ENCODE assay signal across 20 mouse cellular contexts in the genomic region with DNA sequence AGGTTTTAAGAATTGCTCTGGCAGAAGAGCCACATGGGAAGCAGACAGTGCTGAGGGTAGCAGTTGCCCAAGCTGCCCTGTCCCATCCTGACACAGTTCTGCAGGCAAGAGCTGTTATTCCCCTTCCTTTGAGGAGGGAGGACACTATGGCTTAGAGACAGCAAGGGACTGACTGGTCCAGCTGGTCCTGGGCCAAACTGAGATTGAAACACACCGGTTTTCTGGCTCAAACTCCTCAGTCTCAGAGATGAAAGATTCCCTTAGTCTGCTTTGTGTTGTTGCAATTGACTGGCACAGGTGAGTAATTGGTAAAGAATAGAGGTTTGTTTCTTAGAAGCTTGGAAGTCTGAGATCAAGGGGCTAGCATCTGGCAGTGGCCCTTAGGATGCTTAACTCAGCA. TPM values are rescaled to one million over a fixed set of nuclear protein-coding genes. Genes with fewer than 3 reads are reported as not detected.
DNase-seq lines count a peak whose midpoint lies in the region; ATAC-seq lines count a peak whose summit lies in the region.
"Had no signal": no experiment of that assay in that cellular context is flagged by ENCODE, and none has a peak within 500 bp of the region (broad histone marks: within the 10 kb centered on the region; RNA-seq: fewer than 3 reads in every experiment).

No protein-coding gene starts in this region.

- H3K4me2 ChIP-seq in forebrain, embryonic 14.5 days (ENCODE audit: low read length) = no peak overlapping the region
- H3K4me2 ChIP-seq in forebrain, embryonic 12.5 days = no peak overlapping the region
- H3K4me2 ChIP-seq: hindbrain, embryonic 14.5 days; lung, embryonic 14.5 days; midbrain, embryonic 12.5 days had no signal

- DNase-seq in forebrain, embryonic 14.5 days (ENCODE audit: low spot score) = peak; percentile 30
- DNase-seq in brain, adult 2 months (ENCODE audit: low read depth, low spot score) = peak; percentile 59
- DNase-seq in cerebellum, adult 8-10 months = peak; percentile 23
- DNase-seq in cerebellum, postnatal 36 days = peak; percentile 58 to 62
- DNase-seq in layer of hippocampus, adult 9-11 months = no peak
- DNase-seq in urinary bladder, postnatal 36 days (ENCODE audit: low spot score in 2 of 2) = no peak
- DNase-seq in layer of hippocampus, postnatal 25 days (ENCODE audit: extremely low spot score in 1 of 2, low spot score in 1 of 2) = no peak
- DNase-seq: embryo, embryonic 11 days; gastrocnemius, postnatal 25 days; kidney, adult 2 months; kidney, postnatal 10 days; lung, embryonic 14.5 days; thymus, postnatal 25 days had no signal

- H3K9ac ChIP-seq in forebrain, embryonic 14.5 days (ENCODE audit: low read length) = no peak overlapping the region
- no peak overlapping the region for H3K9ac ChIP-seq in forebrain, embryonic 12.5 days
- H3K9ac ChIP-seq: hindbrain, embryonic 14.5 days; liver, embryonic 14.5 days; lung, embryonic 14.5 days; midbrain, embryonic 12.5 days had no signal

- H3K27ac ChIP-seq in forebrain, embryonic 14.5 days (ENCODE audit: low read depth, low read length) = no peak overlapping the region
- no peak overlapping the region for H3K27ac ChIP-seq in forebrain, embryonic 12.5 days
- H3K27ac ChIP-seq: hindbrain, embryonic 14.5 days; liver, embryonic 14.5 days; midbrain, embryonic 12.5 days had no signal

- no peaks in the 10 kb centered on the region for H3K9me3 ChIP-seq in forebrain, embryonic 14.5 days (replicated peaks; ENCODE audit: control insufficient read depth, low read length)
- H3K9me3 ChIP-seq in forebrain, embryonic 12.5 days = no peaks in the 10 kb centered on the region
- H3K9me3 ChIP-seq: midbrain, embryonic 12.5 days had no signal

- no peak overlapping the region for H3K4me3 ChIP-seq in forebrain, embryonic 14.5 days (ENCODE audit: low read depth, low read length)
- no peak overlapping the region for H3K4me3 ChIP-seq in forebrain, embryonic 12.5 days (replicated peaks)
- H3K4me3 ChIP-seq: midbrain, embryonic 12.5 days had no signal

- no peak for ATAC-seq in forebrain, embryonic 14.5 days
- ATAC-seq in forebrain, embryonic 12.5 days (ENCODE audit: low FRiP score) = no peak
- ATAC-seq: CD4-positive, CD25-positive, alpha-beta regulatory T cell, adult 4 months; forebrain, embryonic 16.5 days; inflammation-experienced regulatory T-cells, adult 6 months had no signal

- H3K4me1 ChIP-seq in forebrain, embryonic 14.5 days (ENCODE audit: control insufficient read depth, insufficient read depth, low read length) = peaks cover 12% of the 10 kb centered on the region
- peaks cover 13% of the 10 kb centered on the region for H3K4me1 ChIP-seq in forebrain, embryonic 12.5 days

- H3K36me3 ChIP-seq in forebrain, embryonic 14.5 days (ENCODE audit: control insufficient read depth, insufficient read depth, low read length) = peaks cover 26% of the 10 kb centered on the region
- H3K36me3 ChIP-seq in forebrain, embryonic 12.5 days (replicated peaks) = peaks cover 43% of the 10 kb centered on the region

- H3K27me3 ChIP-seq in forebrain, embryonic 14.5 days (replicated peaks; ENCODE audit: control insufficient read depth, insufficient read depth, low read length) = no peaks in the 10 kb centered on the region
- H3K27me3 ChIP-seq in forebrain, embryonic 12.5 days = no peaks in the 10 kb centered on the region
- H3K27me3 ChIP-seq: midbrain, embryonic 12.5 days had no signal

- 38% methylated on average over 1 of the region's 1 CpGs for WGBS in forebrain, embryonic 14.5 days
- WGBS in forebrain, embryonic 12.5 days = 83% methylated on average over 1 of the region's 1 CpGs

RNA-seq across cellular contexts. Expression of gene Sh3pxd2b, which starts 23.3 kb away (rescaled TPM):
- 13.4 and 17.0 TPM in 2 replicates for polyA plus RNA-seq in forebrain, embryonic 14.5 days (2014; fragmentation: Nextera tagmentation; extraction: Ambion mirVana)
- polyA plus RNA-seq in forebrain, embryonic 12.5 days (2016; fragmentation: Nextera tagmentation; extraction: Ambion mirVana) = 25.2 and 26.0 TPM in 2 replicates
- 10 to 100 TPM in 1 of 2 experiments, 1 to 10 TPM in 1; 9.8 to 10.9 TPM for total RNA-seq in layer of hippocampus, postnatal 25 days (2021)
- polyA plus RNA-seq: inflammation-experienced regulatory T-cells, adult 6 months had no signal

Comparison
In these comparisons a context has a peak if more than half of its experiments do, and no peak if none do; other contexts are left out.
1. DNase-seq: peak in forebrain, embryonic 14.5 days (single experiment), brain, adult 2 months (single experiment), cerebellum, adult 8-10 months (single experiment) and cerebellum, postnatal 36 days (2 of 2); none in layer of hippocampus, adult 9-11 months (single experiment), urinary bladder, postnatal 36 days (0 of 2) and layer of hippocampus, postnatal 25 days (0 of 2).